Mouse (Mus musculus): Measurements from ENCODE around the gene Cd59b. TPM values are rescaled to one million over a fixed set of nuclear protein-coding genes. Genes with fewer than 3 reads are reported as not detected.

Gene Cd59b
- polyA plus RNA-seq, 1 experiment from 2014 or later, result 2.6 TPM

DNA sequence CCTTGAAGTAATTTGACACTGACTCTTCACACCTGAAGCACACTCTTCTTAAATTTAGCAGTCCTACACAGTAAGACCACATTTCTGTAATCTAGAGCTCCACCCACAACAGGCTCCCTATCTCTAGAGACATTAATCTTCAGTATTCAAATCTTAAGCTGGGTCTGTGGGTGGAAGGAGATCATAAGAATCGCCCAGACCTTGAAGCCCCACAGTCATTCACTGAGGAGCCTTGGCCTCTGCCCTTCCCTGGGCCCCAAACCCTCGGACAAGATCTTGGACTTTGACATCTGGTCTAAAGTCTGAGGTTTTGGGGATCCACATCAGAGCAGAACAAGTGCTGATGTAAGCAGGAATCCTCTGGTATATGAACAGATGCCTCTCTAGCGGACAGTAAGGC lies 53.9 kb downstream of the Cd59b start:
- peaks cover 7% of the 10 kb centered on the region for H3K4me1 ChIP-seq (replicated peaks)
- no peaks in the 10 kb centered on the region for H3K9me3 ChIP-seq
- no peak for ATAC-seq
- H3K27ac ChIP-seq, result no peak overlapping the region
- peak overlapping the region; percentile 78; the same call in 1 of the 2 replicates for H3K4me3 ChIP-seq (replicated peaks)
- H3K27me3 ChIP-seq, result peaks cover 32% of the 10 kb centered on the region
- WGBS, result 32% methylated on average over 3 of the region's 3 CpGs
- no peak overlapping the region; the same call in 1 of the 2 replicates for H3K9ac ChIP-seq (replicated peaks)
- H3K36me3 ChIP-seq, result no peaks in the 10 kb centered on the region
- peak overlapping the region; percentile 95 for H3K4me2 ChIP-seq (replicated peaks)

DNA sequence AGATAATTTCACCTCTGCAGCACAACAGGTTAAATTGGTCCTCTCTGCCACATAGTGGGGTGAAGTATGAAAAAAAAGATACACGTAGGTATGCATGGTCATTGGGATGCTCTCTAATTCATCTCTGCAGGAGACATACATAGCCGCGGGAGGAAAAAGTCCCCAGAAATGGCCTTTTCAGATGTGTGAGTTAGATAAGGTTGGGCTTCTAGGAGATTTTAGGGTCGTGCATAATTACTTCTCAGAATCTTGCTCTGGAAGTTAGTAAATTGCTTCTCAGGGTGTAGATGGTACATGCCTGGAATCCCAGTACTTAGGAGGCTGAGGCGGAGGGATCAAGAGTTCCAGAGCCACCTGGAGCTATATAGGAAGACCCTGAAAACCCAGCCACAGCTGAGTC lies 54.4 kb downstream of the Cd59b start:
- H3K4me1 ChIP-seq (replicated peaks), result peaks cover 7% of the 10 kb centered on the region
- H3K4me3 ChIP-seq (replicated peaks), result no peak overlapping the region
- ATAC-seq, result no peak
- H3K27me3 ChIP-seq, result peaks cover 32% of the 10 kb centered on the region
- no peaks in the 10 kb centered on the region for H3K9me3 ChIP-seq
- H3K4me2 ChIP-seq (replicated peaks), result no peak overlapping the region
- H3K36me3 ChIP-seq, result no peaks in the 10 kb centered on the region
- no peak overlapping the region for H3K27ac ChIP-seq
- WGBS, result 82% methylated on average over 5 of the region's 5 CpGs
- no peak overlapping the region for H3K9ac ChIP-seq (replicated peaks)

DNA sequence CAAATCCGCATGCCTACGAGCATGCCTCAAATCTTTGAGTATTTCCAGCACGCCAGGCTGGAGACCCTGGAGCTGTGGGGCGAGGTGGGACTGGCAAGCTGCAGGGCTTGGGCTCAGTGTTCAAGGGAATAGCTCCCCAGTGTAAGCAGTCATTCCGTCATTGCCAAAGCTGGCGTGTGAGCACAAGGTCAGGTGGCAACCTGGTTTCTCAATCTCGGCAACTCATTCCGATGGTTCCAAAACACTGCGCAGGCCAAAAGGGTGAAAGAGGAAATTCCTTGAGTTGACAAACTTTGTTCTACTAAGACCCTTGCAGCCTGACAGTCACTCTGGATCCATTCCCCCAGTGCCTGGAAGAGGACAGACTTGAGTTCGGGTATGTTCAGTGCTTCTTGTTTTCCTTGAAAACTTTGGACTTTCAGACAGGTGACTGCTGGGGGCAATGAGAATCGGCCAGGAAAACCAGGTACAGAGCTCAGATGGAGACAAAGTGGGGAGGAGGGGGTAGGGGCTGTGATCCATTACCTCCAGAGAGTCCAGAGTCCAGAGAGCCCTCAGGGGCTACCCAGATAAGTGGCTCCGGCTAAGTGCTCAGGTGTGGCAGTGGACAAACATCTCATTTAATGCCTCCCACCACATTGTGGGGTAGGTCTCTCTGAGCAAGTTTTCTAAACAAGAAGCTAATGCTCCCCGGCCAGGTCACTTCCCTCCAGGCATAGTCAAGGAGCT lies 59.3 kb downstream of the Cd59b start:
- Histone ChIP-seq H3K4me2 (replicated peaks) (no peak overlapping the region), H3K9me3 (no peaks in the 10 kb centered on the region), H3K4me1 (replicated peaks) (no peaks in the 10 kb centered on the region), H3K27ac (no peak overlapping the region), H3K9ac (replicated peaks) (no peak overlapping the region), H3K4me3 (replicated peaks) (no peak overlapping the region), H3K27me3 (peaks cover 13% of the 10 kb centered on the region), H3K36me3 (no peaks in the 10 kb centered on the region)
- 89% methylated on average over 13 of the region's 13 CpGs for WGBS
- ATAC-seq, result no peak

DNA sequence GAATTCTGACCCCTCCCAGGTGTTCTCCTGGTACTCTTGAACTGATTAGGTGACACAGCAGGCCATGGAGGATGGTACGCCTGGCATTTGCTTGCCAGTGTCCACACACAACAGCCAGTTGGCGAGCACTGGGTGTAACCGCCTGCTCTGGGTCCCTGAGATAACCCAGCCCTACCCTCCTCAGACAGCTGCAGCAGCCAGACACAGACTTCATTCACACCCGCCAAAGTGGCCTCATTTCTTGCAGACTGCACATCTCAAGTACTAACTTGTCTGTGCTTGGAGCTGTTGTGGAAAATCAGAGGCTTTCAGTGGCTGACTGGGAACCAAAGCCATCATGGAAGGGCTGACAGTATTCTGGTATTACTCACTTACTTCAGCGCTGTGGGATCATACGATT lies 60.5 kb downstream of the Cd59b start:
- Histone ChIP-seq H3K27ac (no peak overlapping the region), H3K9ac (replicated peaks) (no peak overlapping the region), H3K4me3 (replicated peaks) (no peak overlapping the region), H3K9me3 (no peaks in the 10 kb centered on the region), H3K4me2 (replicated peaks) (no peak overlapping the region), H3K36me3 (no peaks in the 10 kb centered on the region), H3K4me1 (replicated peaks) (no peaks in the 10 kb centered on the region), H3K27me3 (peaks cover 5% of the 10 kb centered on the region)
- 89% methylated on average over 6 of the region's 6 CpGs for WGBS
- no peak for ATAC-seq

DNA sequence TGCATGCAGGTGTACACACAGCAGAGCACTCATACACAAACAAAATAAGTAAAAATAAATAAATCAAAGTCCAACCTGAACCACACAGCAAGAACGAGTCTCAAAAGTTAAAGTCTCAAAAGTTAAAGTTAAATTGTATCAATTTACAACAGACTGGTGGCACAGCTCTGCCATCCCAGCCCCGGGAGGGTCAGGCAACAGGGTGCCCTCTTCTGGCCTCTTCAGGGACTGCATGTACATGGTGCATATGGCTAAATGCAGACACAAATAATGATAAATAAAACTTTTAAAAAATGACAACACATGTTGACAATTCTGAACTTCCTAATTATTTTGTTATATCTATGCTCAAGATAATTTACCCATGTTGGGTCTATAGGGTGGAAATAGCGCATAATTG lies 61.3 kb downstream of the Cd59b start:
- Histone ChIP-seq H3K27ac (no peak overlapping the region), H3K36me3 (no peaks in the 10 kb centered on the region), H3K9me3 (no peaks in the 10 kb centered on the region), H3K4me1 (replicated peaks) (no peaks in the 10 kb centered on the region), H3K9ac (replicated peaks) (no peak overlapping the region), H3K4me3 (replicated peaks) (no peak overlapping the region), H3K27me3 (peaks cover 5% of the 10 kb centered on the region), H3K4me2 (replicated peaks) (no peak overlapping the region)
- 65% methylated on average over 3 of the region's 3 CpGs for WGBS
- ATAC-seq, result no peak

DNA sequence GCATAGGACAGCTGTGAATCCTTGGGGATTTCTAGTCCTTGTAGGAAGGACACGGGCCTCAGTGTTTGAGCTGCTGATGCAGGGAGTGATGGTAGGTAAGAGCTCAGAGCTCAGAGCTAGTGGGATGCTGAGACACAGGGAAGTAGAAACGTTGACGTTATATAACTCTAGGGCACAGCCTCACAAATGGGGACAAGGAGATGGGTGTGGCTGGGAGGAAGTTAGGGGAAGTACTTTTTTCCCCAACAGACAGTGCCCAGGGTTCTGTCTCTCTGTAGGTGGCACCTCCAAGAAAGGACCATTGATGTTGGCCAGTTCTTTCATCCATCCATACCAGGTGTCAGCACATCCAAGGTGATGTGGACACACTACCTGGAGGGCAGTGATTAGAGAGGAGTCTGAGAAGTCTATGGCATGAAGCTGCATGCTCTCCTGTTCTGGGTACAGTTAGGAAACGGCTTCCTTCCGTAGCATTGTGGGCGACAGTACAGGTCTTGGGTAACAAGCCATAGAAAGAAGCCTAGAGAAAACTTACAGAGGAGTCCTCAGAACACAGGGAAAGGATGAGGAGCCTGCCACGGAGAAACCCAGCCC lies 62.7 kb downstream of the Cd59b start:
- Histone ChIP-seq H3K4me1 (replicated peaks) (no peaks in the 10 kb centered on the region), H3K36me3 (no peaks in the 10 kb centered on the region), H3K9me3 (no peaks in the 10 kb centered on the region), H3K4me2 (replicated peaks) (no peak overlapping the region), H3K27me3 (no peaks in the 10 kb centered on the region), H3K4me3 (replicated peaks) (no peak overlapping the region), H3K27ac (no peak overlapping the region), H3K9ac (replicated peaks) (no peak overlapping the region)
- WGBS, result 79% methylated on average over 7 of the region's 7 CpGs
- no peak for ATAC-seq

DNA sequence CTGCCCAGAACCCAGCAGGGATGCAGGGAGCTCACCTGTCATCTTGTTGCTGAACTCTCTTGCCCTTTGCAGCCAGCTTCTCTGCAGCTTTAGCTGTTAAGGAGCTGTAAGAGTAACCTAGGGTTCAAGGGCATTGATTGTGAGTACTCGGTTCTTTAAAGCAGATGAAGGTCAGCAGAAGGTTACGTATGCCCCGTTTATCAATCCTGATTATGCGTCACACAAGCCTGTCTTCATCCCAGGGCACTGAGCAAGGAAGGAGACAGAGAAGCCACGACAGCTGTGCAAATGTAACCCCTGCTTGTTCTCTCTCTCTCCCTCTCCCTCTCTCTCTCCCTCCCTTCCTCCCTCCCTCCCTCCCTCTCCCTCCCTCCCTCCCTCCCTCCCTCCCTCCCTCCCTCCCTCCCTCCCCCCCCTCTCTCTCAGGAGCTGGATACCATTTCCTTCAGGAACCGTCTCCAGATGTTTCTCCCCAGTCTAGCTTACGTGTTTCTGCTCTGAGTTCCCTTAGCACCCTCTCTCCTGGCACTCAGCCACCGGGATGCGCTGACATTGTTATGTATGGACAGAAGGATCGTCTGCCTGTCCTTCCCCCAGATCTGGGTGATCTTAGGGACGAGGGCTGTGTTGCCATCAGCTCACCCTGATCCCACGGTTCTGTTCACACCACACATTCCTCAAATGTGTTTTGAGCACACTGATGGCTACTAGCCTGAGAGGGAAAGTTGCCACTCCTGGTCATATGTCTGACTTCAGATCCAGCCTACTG lies 63.6 kb downstream of the Cd59b start:
- 48% methylated on average over 12 of the region's 12 CpGs for WGBS
- no peaks in the 10 kb centered on the region for H3K27me3 ChIP-seq
- H3K36me3 ChIP-seq, result no peaks in the 10 kb centered on the region
- H3K4me3 ChIP-seq (replicated peaks), result no peak overlapping the region
- no peak for ATAC-seq
- no peaks in the 10 kb centered on the region for H3K9me3 ChIP-seq
- no peak overlapping the region for H3K9ac ChIP-seq (replicated peaks)
- H3K27ac ChIP-seq, result no peak overlapping the region
- no peak overlapping the region for H3K4me2 ChIP-seq (replicated peaks)
- H3K4me1 ChIP-seq (replicated peaks), result no peaks in the 10 kb centered on the region

DNA sequence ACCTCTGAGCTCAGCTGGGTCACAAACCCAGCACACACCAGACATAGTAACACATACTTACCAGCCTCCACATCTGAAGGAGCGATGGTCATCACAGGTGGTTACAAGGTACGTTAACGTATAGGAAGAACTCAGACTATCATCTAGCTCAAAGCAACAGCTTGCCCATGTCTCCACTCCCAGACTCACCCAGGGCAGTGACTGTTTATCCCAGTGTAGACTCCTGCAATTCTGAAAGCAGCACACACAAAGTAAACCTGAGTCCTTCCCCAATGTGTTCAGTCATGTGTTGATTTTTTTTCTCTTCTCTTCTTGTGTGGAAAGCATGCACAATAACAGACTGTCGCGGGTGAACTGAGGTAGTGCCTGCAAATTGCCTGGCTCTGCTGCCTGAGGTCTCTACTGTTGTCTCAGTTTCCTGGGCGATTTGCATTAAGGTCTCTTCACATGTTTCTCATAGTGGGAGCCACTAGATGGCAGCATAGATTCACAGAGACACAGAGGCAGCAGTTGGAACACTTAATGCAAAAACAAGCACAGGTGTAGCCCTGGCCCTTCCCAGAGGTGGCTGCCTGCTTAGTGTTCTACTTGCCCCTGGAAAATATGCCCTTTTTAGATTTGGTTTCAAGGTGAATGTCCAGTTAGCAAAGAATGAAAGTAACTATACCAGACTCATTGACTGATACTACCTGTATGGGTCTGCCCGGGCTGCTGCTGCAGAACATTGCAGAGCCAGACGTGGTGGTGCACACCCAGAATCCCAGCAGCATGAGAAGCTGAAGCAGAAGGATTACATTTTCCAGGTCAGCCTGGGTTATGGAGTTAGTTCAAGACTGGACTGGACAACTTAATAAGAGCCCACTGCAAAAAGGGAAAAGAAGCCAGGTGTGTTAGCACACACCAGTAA lies 64.8 kb downstream of the Cd59b start:
- 48% methylated on average over 8 of the region's 8 CpGs for WGBS
- Histone ChIP-seq H3K27me3 (no peaks in the 10 kb centered on the region), H3K9ac (replicated peaks) (no peak overlapping the region), H3K4me2 (replicated peaks) (no peak overlapping the region), H3K27ac (no peak overlapping the region), H3K36me3 (no peaks in the 10 kb centered on the region), H3K9me3 (no peaks in the 10 kb centered on the region), H3K4me1 (replicated peaks) (no peaks in the 10 kb centered on the region), H3K4me3 (replicated peaks) (no peak overlapping the region)
- ATAC-seq, result peak; percentile 88

DNA sequence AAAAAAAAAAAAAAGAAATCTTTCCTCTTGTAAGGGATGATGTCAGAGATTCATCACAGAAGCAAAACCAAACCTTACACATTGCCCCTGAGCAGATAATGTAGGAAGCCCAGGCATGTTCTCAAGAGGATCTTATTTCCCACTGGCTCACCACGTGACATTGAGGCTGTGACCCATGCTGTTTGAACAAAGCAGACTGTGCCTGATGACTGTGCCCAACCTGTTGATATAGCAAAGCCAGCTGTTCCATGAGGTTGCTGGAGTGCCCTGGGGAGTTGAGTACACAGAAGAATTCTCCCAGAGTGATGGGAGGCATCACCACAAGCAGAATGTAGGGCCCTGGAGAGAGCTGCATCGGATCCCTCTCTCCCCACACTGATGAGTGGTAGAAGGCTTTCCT lies 66.3 kb downstream of the Cd59b start:
- no peak for ATAC-seq
- no peak overlapping the region for H3K27ac ChIP-seq
- no peaks in the 10 kb centered on the region for H3K4me1 ChIP-seq (replicated peaks)
- no peak overlapping the region for H3K4me3 ChIP-seq (replicated peaks)
- H3K9me3 ChIP-seq, result no peaks in the 10 kb centered on the region
- no peaks in the 10 kb centered on the region for H3K27me3 ChIP-seq
- H3K4me2 ChIP-seq (replicated peaks), result no peak overlapping the region
- 65% methylated on average over 2 of the region's 2 CpGs for WGBS
- H3K36me3 ChIP-seq, result no peaks in the 10 kb centered on the region
- no peak overlapping the region for H3K9ac ChIP-seq (replicated peaks)

Data from midbrain, embryonic 13.5 days (tissue).